Mouse (Mus musculus) brain, embryonic 14.5 days (tissue): ENCODE results near the gene Pacsin1.

Source experiments
- CTCF ChIP-seq: fragments of 200-500 bp; IDR thresholded peaks from 2 replicates; pipeline ENCODE4 v1.5.1; 2012; ENCODE audit warnings: inconsistent platforms, mild to moderate bottlenecking, moderate library complexity, borderline replicate concordance; ENCODE audit not compliant: insufficient read depth, insufficient read length; ENCODE audit errors: extremely low read depth
- POLR2A ChIP-seq: fragments of 200-500 bp; IDR thresholded peaks from 2 replicates; pipeline ENCODE4 v1.6.1; 2012; ENCODE audit warnings: mild to moderate bottlenecking, inconsistent platforms, borderline replicate concordance; ENCODE audit not compliant: poor library complexity, insufficient read depth, insufficient read length, severe bottlenecking; ENCODE audit errors: extremely low read depth

GRCm38 (mm10) chr17:27650160-27650559 lies 5.1 kb upstream of the Pacsin1 start:
- peak; percentile 81 for TF ChIP-seq CTCF
- no peak for TF ChIP-seq POLR2A
